Mouse (Mus musculus): ENCODE data around the gene Ddx58. TPM values are rescaled to one million over a fixed set of nuclear protein-coding genes. Genes with fewer than 3 reads are reported as not detected.

Gene Ddx58
- 100 to 1,000 TPM in 1 of 2 experiments, 10 to 100 TPM in 1; 99.1 to 113 TPM for polyA plus RNA-seq (2017; shearing (Covaris generic))

GRCm38 (mm10) chr4:40239409-40240271, at the start of gene Ddx58:
Gene Ddx58 (minus strand): TSS chr4:40239828.

GRCm38 (mm10) chr4:40279276-40279900, 39.8 kb upstream of the Ddx58 start, which contains the start of gene Ndufb6:
Gene Ndufb6 (minus strand): TSS chr4:40279421.

GRCm38 (mm10) chr4:40269430-40270032, 29.9 kb upstream of the Ddx58 start, which contains the start of the genes Smim27 and Topors:
Gene Smim27 (plus strand): TSS chr4:40269579.
Gene Topors (minus strand): TSS chr4:40269850.

Other genes with a start within 250 kb of the Ddx58 start
- gene Aco1, start 96.7 kb downstream of the Ddx58 start, polyA plus RNA-seq (2017; shearing (Covaris generic)): 10 to 100 TPM; 23.2 to 30.4 TPM
- gene Smim27, start 29.8 kb upstream of the Ddx58 start, polyA plus RNA-seq (2017; shearing (Covaris generic)): 10 to 100 TPM; 47.9 to 63.0 TPM
- 10 to 100 TPM; 36.0 to 36.4 TPM for gene Topors, start 30.0 kb upstream of the Ddx58 start, polyA plus RNA-seq (2017; shearing (Covaris generic))
- 100 to 1,000 TPM; 123 to 145 TPM for gene Ndufb6, start 39.6 kb upstream of the Ddx58 start, polyA plus RNA-seq (2017; shearing (Covaris generic))
- under 1 TPM in 1 of 2 experiments, not detected in 1; 0.14 TPM for gene Tmem215, start 232.4 kb upstream of the Ddx58 start, polyA plus RNA-seq (2017; shearing (Covaris generic))

All from activated CD4-positive, CD25-positive, alpha-beta regulatory T cell (primary cell).